Mouse (Mus musculus) stomach, adult 2 months (tissue): ENCODE results near the gene Brd3os. TPM values are rescaled to one million over a fixed set of nuclear protein-coding genes. Genes with fewer than 3 reads are reported as not detected.

Source experiments
- polyA plus RNA-seq: library from polyadenylated mRNA; depleted of rRNA; stranded (reverse); fragments of >200 nt; gene quantifications from 2 replicates; pipeline ENCODE4 v1.2.3, GENCODE M21; 2012; rRNA removed

The Brd3os gene
- 3.5 and 3.7 TPM in 2 replicates for polyA plus RNA-seq

GRCm38 (mm10) chr2:27441767-27442707, at the start of gene Brd3os:
Brd3os (plus strand) TSS chr2:27442324.

GRCm38 (mm10) chr2:27426855-27427457, 15.2 kb upstream of the Brd3os start, which contains the start of gene Vav2:
Vav2 (minus strand) TSS chr2:27427033.

Other genes with a start within 250 kb of the Brd3os start
- 5.3 and 7.0 TPM in 2 replicates for gene Sardh, start 194.0 kb upstream of the Brd3os start, polyA plus RNA-seq
- 6.1 and 7.5 TPM in 2 replicates for gene Vav2, start 15.3 kb upstream of the Brd3os start, polyA plus RNA-seq
- 11.6 and 13.2 TPM in 2 replicates for gene Brd3, start 65.3 kb downstream of the Brd3os start, polyA plus RNA-seq
- gene Wdr5, start 72.8 kb downstream of the Brd3os start, polyA plus RNA-seq = 9.9 and 22.8 TPM in 2 replicates
- gene Rxra, start 234.1 kb downstream of the Brd3os start, polyA plus RNA-seq = 56.2 and 71.5 TPM in 2 replicates